Mouse (Mus musculus): Measurements from ENCODE around the gene Stk24.

GRCm38 (mm10) chr14:121406943-121407342 is 27.1 kb upstream of the Stk24 start:
- TF ChIP-seq CTCF (IDR thresholded peaks at IDR 0.05; ENCODE audit: control insufficient read depth, insufficient read depth, insufficient read length) (no peak), MAX (IDR thresholded peaks at IDR 0.05) (no peak), USF1 (IDR thresholded peaks at IDR 0.05; ENCODE audit: low read depth) (no peak), CEBPB (IDR thresholded peaks at IDR 0.05; ENCODE audit: low read depth) (no peak), MYOD1 (IDR thresholded peaks at IDR 0.05; ENCODE audit: control insufficient read depth, insufficient read length, low read depth) (no peak), MYOG (IDR thresholded peaks at IDR 0.05; ENCODE audit: control insufficient read depth, extremely low read depth, insufficient read length) (no peak), FOSL1 (IDR thresholded peaks at IDR 0.05; ENCODE audit: insufficient read depth, low read length, poor library complexity, severe bottlenecking) (no peak)

All from C2C12 (cell line).